Mouse (Mus musculus) c-Kit-positive CD71-positive TER-119-positive erythroid progenitor cells, embryonic 14.5 days (primary cell): ENCODE data around the gene Ppp1r14d.

Experiments
- DNase-seq: peaks from one replicate; pipeline ENCODE4 v3.0.0-alpha.2; 2013; ENCODE audit warnings: low spot score

Gene Ppp1r14d

DNA sequence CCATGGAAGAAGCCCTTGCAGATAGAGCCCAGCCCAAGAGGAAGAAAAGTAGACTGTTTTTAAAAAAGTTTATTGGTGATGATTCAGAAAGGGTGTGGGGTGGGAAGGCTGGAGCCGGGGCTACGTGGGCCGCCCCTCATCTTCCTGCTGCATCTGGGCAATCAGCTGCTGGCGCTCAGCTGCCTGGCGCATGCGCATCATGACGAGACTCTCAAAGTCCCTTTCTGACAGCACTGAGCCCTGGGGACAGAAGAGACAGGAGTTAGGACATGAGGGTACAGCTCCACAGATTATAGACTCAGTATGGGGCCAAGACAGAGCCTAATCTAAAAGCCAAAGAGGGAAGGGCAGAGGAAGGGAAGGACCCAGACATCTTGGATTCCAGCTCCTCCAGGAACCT lies 57.3 kb downstream of the Ppp1r14d start:
- no peak for DNase-seq

DNA sequence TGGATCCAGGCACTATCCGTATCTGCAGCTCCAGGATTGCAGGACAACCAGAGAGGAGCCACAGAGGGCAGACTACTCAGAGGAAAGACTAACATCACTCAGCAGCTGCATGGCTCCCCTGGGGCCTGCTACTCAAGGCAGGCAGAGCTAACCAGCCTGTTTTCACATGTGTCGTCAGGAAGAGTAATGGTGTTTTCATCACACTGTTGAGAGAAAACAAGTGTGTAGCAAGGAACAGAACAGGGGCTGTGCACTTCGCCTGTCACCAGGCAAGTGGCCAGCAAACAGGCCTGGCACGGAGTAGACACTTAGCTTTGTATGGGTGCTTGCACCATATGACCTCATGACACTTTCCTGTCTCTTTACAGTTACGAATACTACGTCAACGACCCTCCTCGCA lies 58.1 kb downstream of the Ppp1r14d start:
- DNase-seq = no peak

DNA sequence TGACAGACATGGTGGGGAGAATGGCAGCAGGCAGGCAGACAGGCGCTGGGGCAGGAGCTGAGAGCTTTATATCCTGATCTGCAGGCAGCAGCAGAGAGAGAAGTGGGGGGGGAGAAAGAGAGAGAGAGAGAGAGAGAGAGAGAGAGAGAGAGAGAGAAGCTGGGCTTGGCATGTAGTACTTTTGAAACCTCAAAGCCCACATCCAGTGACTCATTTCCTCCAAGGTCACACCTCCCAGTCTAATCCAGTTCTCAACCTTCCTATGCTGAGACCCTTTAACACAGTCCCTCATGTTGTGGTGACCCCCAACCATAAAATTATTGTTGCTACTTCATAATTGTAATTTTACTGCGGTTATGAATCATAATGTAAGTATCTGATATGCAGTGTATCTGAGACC lies 59.4 kb downstream of the Ppp1r14d start:
- DNase-seq = no peak
